Mouse (Mus musculus) MEL (cell line): ENCODE data around the gene Shb. TPM values are rescaled to one million over a fixed set of nuclear protein-coding genes. Genes with fewer than 3 reads are reported as not detected.

ENCODE experiments used
- DNase-seq: peaks from one replicate; pipeline ENCODE4 v3.0.0; 2011; ENCODE audit warnings: low read depth, low spot score
- H3K27ac ChIP-seq: 2 replicates; pipeline ENCODE4 v1.5.1; 2012; ENCODE audit warnings: low read depth, mild to moderate bottlenecking, control low read depth, low read length, moderate library complexity; ENCODE audit not compliant: control insufficient read depth
- H3K27me3 ChIP-seq, 2 experiments: fragments of 150-350 bp in 1 of 2; sonication (generic) in 1 of 2; 2 replicates each; pipeline ENCODE4 v1.6.1; 2012; ENCODE audit warnings: low read length in 2 of 2, mild to moderate bottlenecking in 2 of 2, improper control_type of control experiment in 1 of 2, moderate library complexity in 1 of 2; ENCODE audit not compliant: insufficient read depth in 2 of 2, control insufficient read depth in 1 of 2
- H3K36me3 ChIP-seq, 2 experiments: 2 replicates each; pipeline ENCODE4 v1.6.1; 2012 to 2014; ENCODE audit warnings: low read length in 2 of 2, improper control_type of control experiment in 1 of 2, inconsistent platforms in 1 of 2, mild to moderate bottlenecking in 1 of 2; ENCODE audit not compliant: insufficient read depth in 2 of 2, control insufficient read depth in 1 of 2
- H3K4me1 ChIP-seq, 2 experiments: fragments of 150-350 bp in 1 of 2; sonication (generic) in 1 of 2; 2 replicates each; pipeline ENCODE4 v1.6.1; 2012; ENCODE audit warnings: low read length in 2 of 2, improper control_type of control experiment in 1 of 2, mild to moderate bottlenecking in 1 of 2; ENCODE audit not compliant: insufficient read depth in 2 of 2, control insufficient read depth in 1 of 2
- H3K4me3 ChIP-seq, 2 experiments: fragments of 150-350 bp in 1 of 2; sonication (generic) in 1 of 2; 2 replicates each; pipeline ENCODE4 v1.5.1; 2012; ENCODE audit warnings: low read depth in 2 of 2, low read length in 2 of 2, mild to moderate bottlenecking in 2 of 2, moderate library complexity in 2 of 2, control low read depth in 1 of 2, improper control_type of control experiment in 1 of 2; ENCODE audit not compliant: control insufficient read depth in 1 of 2, insufficient read depth in 1 of 2
- H3K79me2 ChIP-seq: 2 replicates; pipeline ENCODE4 v1.6.1; 2012; ENCODE audit warnings: mild to moderate bottlenecking, low read length, moderate library complexity; ENCODE audit not compliant: control insufficient read depth, poor library complexity, insufficient read depth
- H3K9ac ChIP-seq: 2 replicates; pipeline ENCODE4 v1.6.1; 2012; ENCODE audit warnings: low read depth, mild to moderate bottlenecking, control low read depth, low read length, moderate library complexity; ENCODE audit not compliant: control insufficient read depth, poor library complexity, severe bottlenecking
- H3K9me3 ChIP-seq: fragments of 150-350 bp; sonication (generic); replicated peaks from 2 replicates; pipeline ENCODE4 v1.6.1; 2012; ENCODE audit warnings: mild to moderate bottlenecking, low read length, improper control_type of control experiment, moderate library complexity; ENCODE audit not compliant: insufficient read depth
- BHLHE40 ChIP-seq: IDR thresholded peaks from 2 replicates; pipeline ENCODE4 v1.6.1; 2012; ENCODE audit warnings: low read depth, mild to moderate bottlenecking, inconsistent platforms, low read length, improper control_type of control experiment, borderline replicate concordance
- CHD1 ChIP-seq: IDR thresholded peaks from 2 replicates; pipeline ENCODE4 v1.6.1; 2012; ENCODE audit warnings: low read depth, mild to moderate bottlenecking, inconsistent platforms, low read length, improper control_type of control experiment
- CTCF ChIP-seq, 3 experiments: IDR thresholded peaks in 2 of 3; conservative IDR thresholded peaks in 1 of 3; 2 replicates each; pipeline ENCODE4 v1.5.1; 2011 to 2012; ENCODE audit warnings: low read length in 3 of 3, low read depth in 2 of 3, mild to moderate bottlenecking in 2 of 3, improper control_type of control experiment in 1 of 3, inconsistent platforms in 1 of 3, mixed read lengths in 1 of 3, moderate library complexity in 1 of 3; ENCODE audit not compliant: control insufficient read depth in 1 of 3, insufficient read depth in 1 of 3, poor library complexity in 1 of 3, severe bottlenecking in 1 of 3
- E2F4 ChIP-seq: IDR thresholded peaks from 2 replicates; pipeline ENCODE4 v1.6.1; 2011; ENCODE audit warnings: low read depth, low read length, improper control_type of control experiment, borderline replicate concordance
- KAT2A ChIP-seq: conservative IDR thresholded peaks from 2 replicates; pipeline ENCODE4 v1.6.1; 2012; ENCODE audit warnings: low read depth, low read length, improper control_type of control experiment, inconsistent platforms
- MAX ChIP-seq: IDR thresholded peaks from 2 replicates; pipeline ENCODE4 v1.6.1; 2011; ENCODE audit warnings: low read length, improper control_type of control experiment
- MXI1 ChIP-seq: IDR thresholded peaks from 2 replicates; pipeline ENCODE4 v1.6.1; 2011; ENCODE audit warnings: mild to moderate bottlenecking, low read depth, low read length, improper control_type of control experiment
- MYB ChIP-seq: IDR thresholded peaks from 2 replicates; pipeline ENCODE4 v1.6.1; 2011; ENCODE audit warnings: mild to moderate bottlenecking, low read depth, low read length, improper control_type of control experiment
- NELFE ChIP-seq: IDR thresholded peaks from 2 replicates; pipeline ENCODE4 v1.6.1; 2011; ENCODE audit warnings: low read depth, low read length, improper control_type of control experiment
- NRF1 ChIP-seq: IDR thresholded peaks from 2 replicates; pipeline ENCODE4 v1.6.1; 2014; ENCODE audit warnings: low read depth, mild to moderate bottlenecking, inconsistent platforms, low read length, improper control_type of control experiment, moderate library complexity; ENCODE audit not compliant: poor library complexity, insufficient read depth, severe bottlenecking
- POLR2A ChIP-seq, 2 experiments: IDR thresholded peaks; 2 replicates each; pipeline ENCODE4 v1.6.1; 2011 to 2012; ENCODE audit warnings: low read length in 2 of 2, mild to moderate bottlenecking in 2 of 2, control low read depth in 1 of 2, improper control_type of control experiment in 1 of 2, low read depth in 1 of 2, moderate library complexity in 1 of 2; ENCODE audit not compliant: control insufficient read depth in 1 of 2, insufficient read depth in 1 of 2, poor library complexity in 1 of 2
- POLR2AphosphoS5 ChIP-seq: IDR thresholded peaks from 2 replicates; pipeline ENCODE4 v1.6.1; 2012; ENCODE audit warnings: low read depth, borderline replicate concordance, mild to moderate bottlenecking, inconsistent platforms, low read length, moderate library complexity, mixed read lengths
- RAD21 ChIP-seq: IDR thresholded peaks from 2 replicates; pipeline ENCODE4 v1.6.1; 2011; ENCODE audit warnings: mild to moderate bottlenecking, low read depth, low read length, improper control_type of control experiment
- SMC3 ChIP-seq: IDR thresholded peaks from 2 replicates; pipeline ENCODE4 v1.6.1; 2011; ENCODE audit warnings: low read depth, low read length, improper control_type of control experiment
- TBP ChIP-seq: IDR thresholded peaks from 2 replicates; pipeline ENCODE4 v1.8.0; 2011; ENCODE audit warnings: low read depth, low read length, improper control_type of control experiment
- USF1 ChIP-seq: IDR thresholded peaks from 2 replicates; pipeline ENCODE4 v1.6.1; 2014; ENCODE audit warnings: low read depth, mild to moderate bottlenecking, inconsistent platforms, low read length, improper control_type of control experiment, moderate library complexity
- USF2 ChIP-seq, 2 experiments: IDR thresholded peaks; 2 replicates each; pipeline ENCODE4 v1.6.1; 2011 to 2012; ENCODE audit warnings: improper control_type of control experiment in 2 of 2, low read length in 2 of 2, borderline replicate concordance in 1 of 2, inconsistent platforms in 1 of 2, low read depth in 1 of 2, mild to moderate bottlenecking in 1 of 2; ENCODE audit not compliant: insufficient read depth in 1 of 2
- ZKSCAN1 ChIP-seq: IDR thresholded peaks from 2 replicates; pipeline ENCODE4 v1.6.1; 2012; ENCODE audit warnings: low read depth, mild to moderate bottlenecking, inconsistent platforms, low read length, improper control_type of control experiment, moderate library complexity
- polyA plus RNA-seq, 2 experiments: library from polyadenylated mRNA; stranded (reverse) in 1 of 2; unstranded in 1 of 2; fragments of >175 nt in 1 of 2; fragments of >200 nt in 1 of 2; gene quantifications; 2 replicates each; pipeline versions ENCODE4 v1.2.1 to v1.2.4; 2012; ENCODE audit warnings: low replicate concordance in 2 of 2, low read depth in 1 of 2; ENCODE audit not compliant: insufficient read length in 2 of 2, insufficient read depth in 1 of 2, missing spikeins in 1 of 2
- total RNA-seq: library from RNA; depleted of rRNA; stranded (reverse); fragments of 300-350 nt; gene quantifications from 2 replicates; pipeline ENCODE4 v1.2.3, GENCODE M21; 2012

Shb gene
- total and polyA plus RNA-seq, 3 experiments = 5.2 to 13.9 TPM; not detected in 1

- Histone ChIP-seq H3K36me3 (no peaks in the 10 kb centered on the region; a peak in 1 of 4 replicates), H3K27ac (no peak overlapping the region), H3K27me3 (no peaks in the 10 kb centered on the region), H3K4me3 (no peak overlapping the region), H3K9me3 (no peaks in the 10 kb centered on the region), H3K79me2 (no peaks in the 10 kb centered on the region), H3K4me1 (no peaks in the 10 kb centered on the region), H3K9ac (no peak overlapping the region)
- no peak for TF ChIP-seq KAT2A
- TF ChIP-seq POLR2AphosphoS5 = no peak
- TF ChIP-seq NRF1 = no peak
- no peak for TF ChIP-seq MYB
- TF ChIP-seq SMC3 = no peak
- no peak for TF ChIP-seq RAD21
- no peak for TF ChIP-seq CHD1
- no peak for TF ChIP-seq TBP
- no peak for TF ChIP-seq CTCF (IDR thresholded peaks at IDR 0.05 in 2 of 3, conservative IDR thresholded peaks at IDR 0.05 in 1 of 3; ENCODE audit: control insufficient read depth in 1 of 3, insufficient read depth in 1 of 3, low read depth in 2 of 3, low read length in 3 of 3, poor library complexity in 1 of 3, severe bottlenecking in 1 of 3)
- no peak for TF ChIP-seq MXI1
- TF ChIP-seq ZKSCAN1 = no peak
- TF ChIP-seq USF1 = no peak
- no peak for DNase-seq
Measured at GRCm38 (mm10) chr4:45461661-45462060, 70.6 kb downstream of the Shb start.

- no peak overlapping the region for H3K9ac ChIP-seq
- no peaks in the 10 kb centered on the region for H3K9me3 ChIP-seq
- TF ChIP-seq NRF1 (no peak), MAX (no peak), BHLHE40 (no peak), NELFE (no peak), KAT2A (no peak), USF2 (IDR thresholded peaks at IDR 0.05; ENCODE audit: borderline replicate concordance in 1 of 2, insufficient read depth in 1 of 2, low read depth in 1 of 2, low read length in 2 of 2) (no peak), POLR2A (IDR thresholded peaks at IDR 0.05; ENCODE audit: control insufficient read depth in 1 of 2, insufficient read depth in 1 of 2, low read depth in 1 of 2, low read length in 2 of 2, poor library complexity in 1 of 2) (no peak), E2F4 (no peak)
- H3K4me3 ChIP-seq = no peak overlapping the region
- H3K79me2 ChIP-seq = no peaks in the 10 kb centered on the region
- no peaks in the 10 kb centered on the region; a peak in 1 of 4 replicates for H3K36me3 ChIP-seq
- no peak overlapping the region for H3K27ac ChIP-seq
- H3K27me3 ChIP-seq = no peaks in the 10 kb centered on the region
- no peak for DNase-seq
- H3K4me1 ChIP-seq = no peaks in the 10 kb centered on the region
Measured at GRCm38 (mm10) chr4:45459375-45459774, 72.9 kb downstream of the Shb start.
